Mouse (Mus musculus): ENCODE measurements around the gene Ank3.

Gene Ank3

GRCm38 (mm10) chr10:69630802-69631388, 232.3 kb downstream of the Ank3 start:
- no peak for DNase-seq

- no peak for DNase-seq
Observed at GRCm38 (mm10) chr10:69632885-69633284, 234.3 kb downstream of the Ank3 start.

GRCm38 (mm10) chr10:69634891-69635290, 236.3 kb downstream of the Ank3 start:
- no peak for DNase-seq

- DNase-seq: no peak
Observed at GRCm38 (mm10) chr10:69635910-69636656, 237.5 kb downstream of the Ank3 start.

- no peak for DNase-seq
Observed at GRCm38 (mm10) chr10:69639138-69639537, 240.6 kb downstream of the Ank3 start.

GRCm38 (mm10) chr10:69640617-69641016, 242.0 kb downstream of the Ank3 start:
- peak; percentile 40 for DNase-seq

- DNase-seq: peak; percentile 40
Observed at GRCm38 (mm10) chr10:69643481-69643880, 244.9 kb downstream of the Ank3 start.

- no peak for DNase-seq
Observed at GRCm38 (mm10) chr10:69643986-69644385, 245.4 kb downstream of the Ank3 start.

GRCm38 (mm10) chr10:69645311-69645802, 246.8 kb downstream of the Ank3 start:
- no peak for DNase-seq

GRCm38 (mm10) chr10:69645929-69646328, 247.4 kb downstream of the Ank3 start:
- DNase-seq: no peak

GRCm38 (mm10) chr10:69650074-69650473, 251.5 kb downstream of the Ank3 start:
- DNase-seq: no peak

- no peak for DNase-seq
Observed at GRCm38 (mm10) chr10:69652660-69653059, 254.1 kb downstream of the Ank3 start.

- peak; percentile 24 for DNase-seq
Observed at GRCm38 (mm10) chr10:69653121-69653677, 254.6 kb downstream of the Ank3 start.

GRCm38 (mm10) chr10:69654176-69654575, 255.6 kb downstream of the Ank3 start:
- no peak for DNase-seq

- DNase-seq: peak; percentile 78
Observed at GRCm38 (mm10) chr10:69654866-69655633, 256.5 kb downstream of the Ank3 start.

- DNase-seq: peak; percentile 82
Observed at GRCm38 (mm10) chr10:69656321-69656720, 257.7 kb downstream of the Ank3 start.

- no peak for DNase-seq
Observed at GRCm38 (mm10) chr10:69659818-69660217, 261.2 kb downstream of the Ank3 start.

GRCm38 (mm10) chr10:69662338-69662737, 263.8 kb downstream of the Ank3 start:
- peak; percentile 84 for DNase-seq

GRCm38 (mm10) chr10:69667482-69667881, 268.9 kb downstream of the Ank3 start:
- no peak for DNase-seq

- DNase-seq: no peak
Observed at GRCm38 (mm10) chr10:69670496-69670895, 271.9 kb downstream of the Ank3 start.

GRCm38 (mm10) chr10:69670959-69671358, 272.4 kb downstream of the Ank3 start:
- DNase-seq: no peak

GRCm38 (mm10) chr10:69671505-69671904, 272.9 kb downstream of the Ank3 start:
- DNase-seq: no peak

GRCm38 (mm10) chr10:69672545-69672944, 274.0 kb downstream of the Ank3 start:
- DNase-seq: no peak

Measured in retina, postnatal 1 day (tissue).